ENCODE assay signal across 9 mouse cellular contexts in the genomic region with DNA sequence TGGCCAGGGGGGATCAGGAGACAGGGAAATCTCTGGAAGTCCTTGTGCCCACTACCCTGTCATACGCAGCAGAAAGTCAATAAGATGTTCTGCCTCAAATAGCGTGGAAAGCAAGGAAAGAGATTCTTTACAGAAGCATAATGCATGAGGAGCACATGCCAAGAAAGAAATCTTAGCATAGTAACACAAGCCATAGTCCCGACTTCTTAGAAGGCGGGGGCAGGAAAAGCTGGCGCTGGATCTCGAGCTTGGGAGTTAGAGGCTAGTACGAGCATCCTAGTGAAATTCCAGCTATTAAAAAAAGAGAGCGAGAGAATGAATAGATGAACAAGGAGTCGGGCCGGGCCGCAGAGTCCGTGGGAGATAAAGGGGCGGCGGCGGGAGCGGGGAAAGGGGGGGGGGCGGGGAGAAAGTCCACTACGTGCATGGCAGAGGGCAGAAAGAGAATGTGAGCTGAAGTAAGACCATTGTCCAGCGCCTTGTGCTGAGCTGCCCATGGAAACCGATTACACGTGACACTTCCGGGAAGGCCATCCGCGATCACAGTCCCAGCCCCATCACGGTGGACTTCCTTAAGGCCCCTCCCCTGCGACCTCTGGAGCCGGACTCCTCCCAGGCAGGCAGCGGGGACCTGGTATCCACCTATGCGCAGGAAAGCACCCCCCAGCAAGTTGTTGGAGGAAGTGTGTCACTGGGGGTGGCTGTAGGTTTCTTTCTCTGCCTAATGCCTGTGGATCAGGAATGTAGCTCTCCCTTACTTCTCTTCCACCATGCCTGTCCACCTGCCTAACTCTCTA. TPM values are rescaled to one million over a fixed set of nuclear protein-coding genes. Genes with fewer than 3 reads are reported as not detected.
DNase-seq lines count a peak whose midpoint lies in the region; ATAC-seq lines count a peak whose summit lies in the region.
"Had no signal": no experiment of that assay in that cellular context is flagged by ENCODE, and none has a peak within 500 bp of the region (broad histone marks: within the 10 kb centered on the region; RNA-seq: fewer than 3 reads in every experiment).

No protein-coding gene starts in this region.

- H3K4me3 ChIP-seq in forebrain, embryonic 16.5 days (replicated peaks; ENCODE audit: low read length): peak overlapping the region; percentile 40
- peak overlapping the region; percentile 33 for H3K4me3 ChIP-seq in hindbrain, embryonic 15.5 days
- peak overlapping the region; percentile 35 for H3K4me3 ChIP-seq in limb, embryonic 15.5 days
- H3K4me3 ChIP-seq in midbrain, embryonic 12.5 days: peak overlapping the region; percentile 33

- no peaks in the 10 kb centered on the region for H3K36me3 ChIP-seq in forebrain, embryonic 16.5 days (ENCODE audit: control insufficient read depth, insufficient read depth)
- H3K36me3 ChIP-seq in hindbrain, embryonic 15.5 days: no peaks in the 10 kb centered on the region
- no peaks in the 10 kb centered on the region for H3K36me3 ChIP-seq in limb, embryonic 15.5 days
- no peaks in the 10 kb centered on the region for H3K36me3 ChIP-seq in midbrain, embryonic 12.5 days

- H3K27ac ChIP-seq in forebrain, embryonic 16.5 days (ENCODE audit: low read length): no peak overlapping the region
- H3K27ac ChIP-seq in hindbrain, embryonic 15.5 days (replicated peaks): peak overlapping the region; percentile 34
- H3K27ac ChIP-seq in limb, embryonic 15.5 days: 0 out of 2 replicates have a peak overlapping the region, but pooled peaks have one; percentile 9
- no peak overlapping the region for H3K27ac ChIP-seq in midbrain, embryonic 12.5 days (replicated peaks)

- peak overlapping the region; percentile 67 for H3K9ac ChIP-seq in forebrain, embryonic 16.5 days (replicated peaks; ENCODE audit: low read depth, low read length)
- H3K9ac ChIP-seq in hindbrain, embryonic 15.5 days: peak overlapping the region; percentile 47
- peak overlapping the region; percentile 17; the same call in 1 of the 2 replicates for H3K9ac ChIP-seq in limb, embryonic 15.5 days
- H3K9ac ChIP-seq in midbrain, embryonic 12.5 days (replicated peaks): peak overlapping the region; percentile 57

- no peak for ATAC-seq in forebrain, embryonic 16.5 days
- ATAC-seq in hindbrain, embryonic 15.5 days (ENCODE audit: low FRiP score, low read depth): peak; percentile 56; the same call in 1 of the 2 replicates
- no peak for ATAC-seq in limb, embryonic 15.5 days (ENCODE audit: insufficient number of reproducible peaks, low FRiP score, low TSS enrichment, low read depth)
- ATAC-seq in midbrain, embryonic 12.5 days (ENCODE audit: low FRiP score, low read depth): no peak

- peak overlapping the region; percentile 74 for H3K4me2 ChIP-seq in forebrain, embryonic 16.5 days (ENCODE audit: low read length)
- peak overlapping the region; percentile 73 for H3K4me2 ChIP-seq in hindbrain, embryonic 15.5 days
- peak overlapping the region; percentile 61 for H3K4me2 ChIP-seq in limb, embryonic 15.5 days
- H3K4me2 ChIP-seq in midbrain, embryonic 12.5 days (replicated peaks): peak overlapping the region; percentile 56

- no peaks in the 10 kb centered on the region for H3K27me3 ChIP-seq in forebrain, embryonic 16.5 days (replicated peaks; ENCODE audit: control insufficient read depth, insufficient read depth, low read length)
- no peaks in the 10 kb centered on the region for H3K27me3 ChIP-seq in hindbrain, embryonic 15.5 days
- H3K27me3 ChIP-seq in limb, embryonic 15.5 days: no peaks in the 10 kb centered on the region
- peaks cover 15% of the 10 kb centered on the region for H3K27me3 ChIP-seq in midbrain, embryonic 12.5 days

- H3K4me1 ChIP-seq in forebrain, embryonic 16.5 days (replicated peaks; ENCODE audit: control insufficient read depth, insufficient read depth, low read length): peaks cover 10% of the 10 kb centered on the region
- peaks cover 10% of the 10 kb centered on the region for H3K4me1 ChIP-seq in hindbrain, embryonic 15.5 days (replicated peaks)
- peaks cover 21% of the 10 kb centered on the region for H3K4me1 ChIP-seq in limb, embryonic 15.5 days
- peaks cover 13% of the 10 kb centered on the region for H3K4me1 ChIP-seq in midbrain, embryonic 12.5 days

- peak; percentile 37 to 43 for DNase-seq in cerebellum, postnatal 10 days
- DNase-seq in cerebellum, adult 11-12 months: no peak
- DNase-seq in adrenal gland, adult 8-10 months: peak; percentile 47
- DNase-seq in layer of hippocampus, adult 11-12 months (ENCODE audit: low spot score): no peak

- no peaks in the 10 kb centered on the region for H3K9me3 ChIP-seq in forebrain, embryonic 16.5 days (ENCODE audit: control insufficient read depth, low read length)
- H3K9me3 ChIP-seq in hindbrain, embryonic 15.5 days: no peaks in the 10 kb centered on the region
- H3K9me3 ChIP-seq in limb, embryonic 15.5 days: no peaks in the 10 kb centered on the region
- H3K9me3 ChIP-seq in midbrain, embryonic 12.5 days: no peaks in the 10 kb centered on the region

- WGBS in forebrain, embryonic 16.5 days: 8% methylated on average over 28 of the region's 29 CpGs
- 7% methylated on average over 28 of the region's 29 CpGs for WGBS in hindbrain, embryonic 15.5 days
- 16% methylated on average over 29 of the region's 29 CpGs for WGBS in limb, embryonic 15.5 days
- WGBS in midbrain, embryonic 12.5 days: 9% methylated on average over 28 of the region's 29 CpGs

RNA-seq across cellular contexts. Expression of a gene that starts 12.6 kb away (rescaled TPM):
- total RNA-seq in adrenal gland, adult 8-10 months (2022): 100 to 1,000 TPM; 385 to 468 (median 412) TPM
- 912 and 941 TPM in 2 replicates for polyA plus RNA-seq in forebrain, embryonic 16.5 days (2015; fragmentation: Nextera tagmentation; extraction: Ambion mirVana)
- 931 and 940 TPM in 2 replicates for polyA plus RNA-seq in hindbrain, embryonic 15.5 days (2015; fragmentation: Nextera tagmentation; extraction: Ambion mirVana)
- polyA plus RNA-seq in limb, embryonic 15.5 days (2015; fragmentation: Nextera tagmentation; extraction: Ambion mirVana): 721 and 737 TPM in 2 replicates
- polyA plus RNA-seq in midbrain, embryonic 12.5 days (2016; fragmentation: Nextera tagmentation; extraction: Ambion mirVana): 620 TPM in 2 replicates

RNA-seq across cellular contexts. Expression of a gene that starts 39.4 kb away (rescaled TPM):
- not detected for total RNA-seq in adrenal gland, adult 8-10 months (2022)
- polyA plus RNA-seq in forebrain, embryonic 16.5 days (2015; fragmentation: Nextera tagmentation; extraction: Ambion mirVana): not detected in 2 replicates
- not detected in 2 replicates for polyA plus RNA-seq in hindbrain, embryonic 15.5 days (2015; fragmentation: Nextera tagmentation; extraction: Ambion mirVana)
- not detected in 2 replicates for polyA plus RNA-seq in limb, embryonic 15.5 days (2015; fragmentation: Nextera tagmentation; extraction: Ambion mirVana)
- not detected in 2 replicates for polyA plus RNA-seq in midbrain, embryonic 12.5 days (2016; fragmentation: Nextera tagmentation; extraction: Ambion mirVana)
- total RNA-seq: hematopoietic stem cell, adult 5-6 weeks had no signal

Comparison
In these comparisons a context has a peak if more than half of its experiments do, and no peak if none do; other contexts are left out.
1. DNase-seq: peak in cerebellum, postnatal 10 days (2 of 2) and adrenal gland, adult 8-10 months (single experiment); none in cerebellum, adult 11-12 months (single experiment) and layer of hippocampus, adult 11-12 months (single experiment).
2. H3K27ac ChIP-seq: peak in hindbrain, embryonic 15.5 days (single experiment) and limb, embryonic 15.5 days (single experiment); none in forebrain, embryonic 16.5 days (single experiment) and midbrain, embryonic 12.5 days (single experiment).
3. H3K9ac ChIP-seq: peak in every context shown above with its lines; median percentile 67 in forebrain, embryonic 16.5 days; 57 in midbrain, embryonic 12.5 days; 47 in hindbrain, embryonic 15.5 days; 17 in limb, embryonic 15.5 days.
4. Peak in every context shown above with its lines, with median percentiles within 50 percentile points of each other: H3K4me2 ChIP-seq and H3K4me3 ChIP-seq.